Mouse (Mus musculus): ENCODE results near the gene Tmem59l. TPM values are rescaled to one million over a fixed set of nuclear protein-coding genes. Genes with fewer than 3 reads are reported as not detected.

Tmem59l gene
- polyA plus RNA-seq, 1 experiment from 2014 or later: 0.76 TPM

DNA sequence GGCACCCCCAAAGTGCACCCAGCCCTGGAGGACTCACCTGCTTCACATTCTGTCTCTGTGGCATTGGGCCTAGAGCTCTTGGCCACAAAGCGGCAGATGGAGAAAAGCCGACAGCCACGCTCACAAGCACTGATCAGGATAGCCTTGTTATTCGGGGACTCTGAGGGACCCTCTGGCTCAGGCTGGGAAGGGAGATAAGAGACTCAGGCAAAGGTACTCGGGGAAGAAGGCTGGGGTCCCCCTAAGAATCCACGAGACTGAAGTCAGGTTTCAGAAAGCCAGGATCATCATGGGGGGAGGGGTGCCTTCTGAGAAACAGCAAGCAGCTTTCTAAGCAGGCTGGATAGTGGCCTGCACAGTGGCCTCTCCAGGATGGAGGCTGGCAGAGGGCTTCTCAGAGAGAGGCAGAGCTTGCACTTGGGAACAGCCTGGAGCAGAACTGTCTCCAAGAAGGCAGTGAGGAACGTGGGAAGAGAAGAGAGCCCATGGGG lies 922 bp downstream of the Tmem59l start:
- ATAC-seq (ENCODE audit: extremely low read depth, insufficient number of reproducible peaks, low FRiP score, low TSS enrichment): no peak
- whole genome bisulfite sequencing: 28% methylated on average over 7 of the region's 7 CpGs

DNA sequence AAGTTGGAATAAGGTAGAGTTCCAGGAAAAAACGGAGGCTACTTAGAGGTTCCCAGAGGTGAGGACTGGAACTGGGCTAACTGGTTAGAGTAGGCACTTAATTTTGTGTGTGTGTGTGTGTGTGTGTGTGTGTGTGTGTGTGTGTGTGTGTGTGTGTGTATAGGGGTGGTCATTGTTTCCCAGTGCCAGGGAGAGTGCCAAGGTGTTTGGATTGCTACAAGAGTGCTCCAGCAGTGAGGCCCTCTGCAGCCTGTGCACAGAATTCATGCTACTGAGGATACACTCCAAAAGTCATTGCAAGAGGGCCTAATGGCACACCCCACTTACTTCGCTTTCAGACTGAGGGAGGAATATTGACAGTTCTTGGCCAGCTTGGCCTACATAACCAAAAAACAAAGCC lies 4.2 kb downstream of the Tmem59l start:
- Histone ChIP-seq H3K9me3 (no peaks in the 10 kb centered on the region), H3K4me3 (no peak overlapping the region), H3K27me3 (replicated peaks) (peaks cover 99% of the 10 kb centered on the region), H3K9ac (no peak overlapping the region), H3K36me3 (no peaks in the 10 kb centered on the region), H3K27ac (replicated peaks) (no peak overlapping the region), H3K4me1 (peaks cover 8% of the 10 kb centered on the region), H3K4me2 (no peak overlapping the region)
- ATAC-seq (ENCODE audit: extremely low read depth, insufficient number of reproducible peaks, low FRiP score, low TSS enrichment): no peak
- WGBS: 67% methylated on average over 2 of the region's 2 CpGs

More for the DNA sequence above, 922 bp downstream of the Tmem59l start:
- Histone ChIP-seq H3K9ac (no peak overlapping the region), H3K27ac (replicated peaks) (no peak overlapping the region), H3K9me3 (no peaks in the 10 kb centered on the region), H3K27me3 (replicated peaks) (peaks cover 100% of the 10 kb centered on the region), H3K4me1 (peaks cover 28% of the 10 kb centered on the region), H3K4me3 (no peak overlapping the region), H3K4me2 (no peak overlapping the region), H3K36me3 (no peaks in the 10 kb centered on the region)

DNA sequence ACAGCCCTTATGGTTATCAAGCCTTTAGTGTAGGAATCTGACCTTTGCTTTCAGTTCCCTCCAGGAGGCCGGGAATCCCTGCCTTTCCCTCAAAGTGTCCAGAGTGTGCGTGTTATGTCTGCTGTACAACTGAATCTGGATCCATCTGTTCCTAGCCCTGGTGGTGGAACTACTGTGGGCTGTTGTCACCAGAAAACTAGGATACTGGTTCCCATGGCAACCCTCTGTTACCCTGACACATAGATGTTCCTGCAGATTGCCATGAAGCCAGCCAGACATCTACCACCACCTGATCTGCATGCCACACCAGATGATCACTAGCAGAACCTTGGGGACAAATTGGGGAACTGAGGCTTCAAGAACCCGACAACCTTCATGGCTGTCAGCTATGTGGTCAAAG lies 5.2 kb downstream of the Tmem59l start:
- Histone ChIP-seq H3K27me3 (replicated peaks) (peaks cover 93% of the 10 kb centered on the region), H3K9ac (no peak overlapping the region)

DNA sequence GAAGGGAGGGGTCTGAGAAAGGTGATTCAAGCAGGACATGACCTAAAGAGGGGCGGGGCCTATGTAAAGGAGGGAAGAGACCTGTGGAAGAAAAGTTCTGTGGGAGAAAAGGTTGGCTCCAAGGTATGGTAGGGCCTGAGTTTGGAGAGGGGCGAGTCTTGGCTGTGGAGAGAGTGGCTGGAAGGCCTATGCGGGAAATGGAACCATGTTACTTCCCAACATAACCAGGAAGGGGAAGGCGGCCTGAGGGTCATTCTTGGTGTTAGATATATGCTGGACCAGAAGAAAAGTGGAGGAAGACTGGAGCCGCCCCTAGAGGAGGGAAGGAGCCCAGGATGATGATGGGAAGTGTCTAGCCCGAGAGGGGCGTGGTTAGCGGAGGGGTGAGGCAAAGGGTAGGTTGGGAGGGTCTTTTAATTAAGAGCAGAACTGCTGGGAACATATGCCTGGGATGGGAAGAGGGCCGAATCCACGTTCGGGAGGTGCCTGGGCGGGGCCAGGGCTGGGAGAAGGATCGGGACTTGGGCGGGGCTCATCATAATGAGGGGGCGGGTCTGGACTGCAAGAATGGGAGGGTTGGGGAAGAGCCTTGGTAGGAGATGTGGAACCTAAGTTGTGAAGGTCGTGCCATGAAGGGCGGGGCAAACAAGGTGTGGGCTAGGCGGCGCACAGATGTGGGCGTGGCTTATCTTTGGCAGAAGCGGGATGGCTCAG lies 9.7 kb downstream of the Tmem59l start:
- peaks cover 49% of the 10 kb centered on the region for H3K27me3 ChIP-seq (replicated peaks)
- H3K4me1 ChIP-seq: peaks cover 25% of the 10 kb centered on the region
- H3K9me3 ChIP-seq: no peaks in the 10 kb centered on the region
- H3K36me3 ChIP-seq: 0 out of 2 replicates have a peak, but pooled peaks cover 3% of the 10 kb centered on the region
- ATAC-seq (ENCODE audit: extremely low read depth, insufficient number of reproducible peaks, low FRiP score, low TSS enrichment): peak; percentile 30; the same call in 1 of the 2 replicates
- H3K4me2 ChIP-seq: peak overlapping the region; percentile 88
- 0 out of 2 replicates have a peak overlapping the region, but pooled peaks have one; percentile 7 for H3K27ac ChIP-seq (replicated peaks)
- WGBS: 3% methylated on average over 21 of the region's 21 CpGs
- peak overlapping the region; percentile 83 for H3K4me3 ChIP-seq
- H3K9ac ChIP-seq: peak overlapping the region; percentile 94; the same call in 1 of the 2 replicates

More for the DNA sequence above, 5.2 kb downstream of the Tmem59l start:
- H3K4me1 ChIP-seq: peaks cover 9% of the 10 kb centered on the region
- H3K4me2 ChIP-seq: no peak overlapping the region
- no peak for ATAC-seq (ENCODE audit: extremely low read depth, insufficient number of reproducible peaks, low FRiP score, low TSS enrichment)
- no peaks in the 10 kb centered on the region for H3K9me3 ChIP-seq
- no peak overlapping the region for H3K27ac ChIP-seq (replicated peaks)
- WGBS: 59% methylated on average over 3 of the region's 3 CpGs
- no peaks in the 10 kb centered on the region for H3K36me3 ChIP-seq
- H3K4me3 ChIP-seq: no peak overlapping the region

DNA sequence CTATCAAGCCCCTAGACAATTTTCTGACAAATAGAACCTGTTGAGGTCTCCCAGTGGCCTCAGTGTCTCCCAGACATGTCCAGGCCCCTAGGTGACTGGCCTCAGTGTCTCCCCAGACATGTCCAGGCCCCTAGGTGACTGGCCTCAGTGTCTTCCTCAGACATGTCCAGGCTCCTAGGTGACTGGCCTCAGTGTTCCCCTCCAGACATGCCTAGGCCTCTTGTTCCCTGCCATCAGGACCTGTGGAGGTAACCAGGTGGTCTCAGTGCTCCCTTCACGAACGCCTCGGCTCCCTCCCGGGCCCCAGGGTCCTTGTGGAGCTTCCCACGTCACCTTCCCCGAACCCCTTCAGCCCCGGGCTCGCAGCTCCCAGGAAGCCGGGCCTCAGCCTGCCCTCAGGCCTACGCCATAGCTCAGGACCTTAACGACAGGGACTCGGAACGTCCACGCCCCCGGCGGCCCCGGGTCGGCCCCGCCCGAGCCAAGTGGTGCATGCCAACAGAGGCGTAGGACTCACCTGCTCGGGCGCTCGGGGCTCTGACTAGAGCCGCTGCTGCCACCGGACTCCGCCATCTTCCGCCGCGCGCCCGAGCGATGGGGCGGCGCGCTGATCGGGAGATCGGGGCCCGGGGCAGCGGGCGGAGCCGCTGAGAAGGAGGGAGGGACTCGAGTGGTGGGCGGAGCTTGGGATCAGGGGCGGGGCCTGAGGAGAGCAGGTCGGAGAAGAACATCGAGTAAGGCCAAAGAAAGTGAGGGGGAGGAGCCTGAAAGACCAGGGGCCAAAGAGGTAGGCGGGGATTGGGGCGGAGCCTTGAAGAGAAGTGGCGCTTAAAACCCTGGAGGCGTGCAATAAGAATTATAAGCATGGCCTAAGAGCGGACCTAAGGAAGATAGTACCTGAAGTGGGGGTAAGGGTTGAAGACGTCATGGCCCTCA lies 10.6 kb downstream of the Tmem59l start, which contains the start of gene Klhl26:
Gene Klhl26, minus strand, starts transcription at position 636 of the 936 bp plus-strand sequence.
- H3K4me3 ChIP-seq: peak within 1 kb of the TSS; percentile 83
- peaks cover 40% of the 10 kb centered on the region for H3K27me3 ChIP-seq (replicated peaks)
- under 1% methylated on average over 53 of the region's 53 CpGs for WGBS
- ATAC-seq (ENCODE audit: extremely low read depth, insufficient number of reproducible peaks, low FRiP score, low TSS enrichment): peak; percentile 84
- 0 out of 2 replicates have a peak, but pooled peaks cover 3% of the 10 kb centered on the region for H3K36me3 ChIP-seq
- H3K4me2 ChIP-seq: peak within 1 kb of the TSS; percentile 88
- H3K9ac ChIP-seq: peak within 1 kb of the TSS; percentile 94
- peak within 1 kb of the TSS; percentile 67 for H3K27ac ChIP-seq (replicated peaks)
- no peaks in the 10 kb centered on the region for H3K9me3 ChIP-seq
- peaks cover 25% of the 10 kb centered on the region for H3K4me1 ChIP-seq

DNA sequence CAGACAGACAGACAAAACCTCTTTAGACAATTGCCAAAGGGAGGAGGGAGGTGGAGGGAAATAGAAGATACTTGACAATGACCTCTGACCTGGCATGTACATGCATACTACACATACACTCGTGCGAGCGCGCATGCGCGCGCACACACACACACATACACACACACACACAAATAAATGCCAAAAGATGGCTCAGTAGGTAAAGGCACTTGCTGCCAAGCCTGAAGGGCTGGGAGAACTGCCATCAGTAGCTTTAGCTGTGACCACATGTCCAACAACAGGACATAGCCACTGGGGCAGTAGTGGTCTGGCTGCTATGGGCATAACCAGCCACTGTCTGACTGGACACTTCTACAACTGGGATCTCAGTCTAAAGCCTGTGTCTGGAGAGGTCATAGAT lies 15.3 kb downstream of the Tmem59l start:
- H3K9ac ChIP-seq: no peak overlapping the region
- no peaks in the 10 kb centered on the region for H3K9me3 ChIP-seq
- no peaks in the 10 kb centered on the region for H3K27me3 ChIP-seq (replicated peaks)
- H3K27ac ChIP-seq (replicated peaks): no peak overlapping the region
- H3K4me3 ChIP-seq: no peak overlapping the region
- H3K4me1 ChIP-seq: peaks cover 53% of the 10 kb centered on the region
- WGBS: 95% methylated on average over 7 of the region's 7 CpGs
- H3K4me2 ChIP-seq: no peak overlapping the region
- no peak for ATAC-seq (ENCODE audit: extremely low read depth, insufficient number of reproducible peaks, low FRiP score, low TSS enrichment)
- 0 out of 2 replicates have a peak, but pooled peaks cover 8% of the 10 kb centered on the region for H3K36me3 ChIP-seq

DNA sequence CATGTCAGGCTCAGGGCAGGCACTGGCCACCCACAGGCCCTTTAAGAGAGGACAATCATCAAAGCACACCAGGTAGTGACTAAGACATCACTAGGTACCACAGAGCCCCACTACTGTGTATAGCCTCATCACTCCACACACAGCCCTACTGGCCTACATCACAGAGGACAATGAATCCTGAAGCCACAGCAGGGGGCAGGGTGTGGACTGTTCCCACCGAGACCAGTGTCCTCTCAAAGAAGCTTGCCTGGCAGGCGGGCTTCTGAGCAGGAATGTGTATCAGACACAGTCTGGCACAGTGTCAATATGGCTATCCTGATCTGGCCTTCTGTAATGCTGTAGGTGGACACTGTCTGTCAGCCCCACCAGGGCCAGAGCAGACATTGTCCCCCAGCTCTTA lies 17.2 kb downstream of the Tmem59l start:
- no peak overlapping the region for H3K4me3 ChIP-seq
- H3K9me3 ChIP-seq: no peaks in the 10 kb centered on the region
- 19% methylated on average over 2 of the region's 2 CpGs for WGBS
- peak overlapping the region; percentile 16; the same call in 1 of the 2 replicates for H3K4me2 ChIP-seq
- H3K27me3 ChIP-seq (replicated peaks): no peaks in the 10 kb centered on the region
- peaks cover 47% of the 10 kb centered on the region for H3K4me1 ChIP-seq
- H3K36me3 ChIP-seq: peaks cover 13% of the 10 kb centered on the region; the same call in 1 of the 2 replicates
- 0 out of 2 replicates have a peak overlapping the region, but pooled peaks have one; percentile 39 for H3K9ac ChIP-seq
- no peak for ATAC-seq (ENCODE audit: extremely low read depth, insufficient number of reproducible peaks, low FRiP score, low TSS enrichment)
- peak overlapping the region; percentile 56 for H3K27ac ChIP-seq (replicated peaks)

DNA sequence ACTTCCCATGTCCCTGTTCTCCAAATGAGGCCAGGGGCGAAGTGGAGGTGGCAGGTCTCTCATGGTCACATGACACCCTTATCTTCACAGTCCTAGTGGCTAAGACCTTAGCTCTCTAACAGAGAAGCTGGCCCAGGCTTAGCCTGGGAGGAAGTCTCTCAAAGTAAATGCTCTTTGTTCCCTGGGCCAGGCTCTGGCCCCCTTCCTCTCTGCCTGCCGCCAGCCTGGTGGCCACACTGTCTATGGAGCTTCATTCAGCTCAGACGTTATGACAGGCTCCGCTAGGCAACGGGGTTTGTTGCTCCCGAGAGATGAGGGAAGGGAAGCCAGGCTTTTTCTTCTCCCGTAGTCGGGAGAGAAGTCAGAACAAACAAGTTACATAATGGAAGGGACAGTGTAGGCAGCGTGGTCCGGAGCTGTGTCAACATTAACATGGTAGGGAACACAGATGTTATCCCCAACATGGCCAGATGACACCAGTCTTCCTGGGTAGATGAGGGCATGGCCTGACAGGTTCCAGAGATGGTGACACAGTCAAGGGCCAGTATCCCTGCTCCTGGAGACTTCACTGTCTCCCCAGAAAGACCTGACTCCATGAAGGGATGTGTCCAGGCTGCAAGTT lies 17.8 kb downstream of the Tmem59l start:
- Histone ChIP-seq H3K4me2 (peak overlapping the region; percentile 16), H3K9ac (peak overlapping the region; percentile 39; the same call in 1 of the 2 replicates), H3K4me1 (peaks cover 46% of the 10 kb centered on the region), H3K4me3 (no peak overlapping the region), H3K36me3 (peaks cover 13% of the 10 kb centered on the region; the same call in 1 of the 2 replicates), H3K9me3 (no peaks in the 10 kb centered on the region), H3K27me3 (replicated peaks) (no peaks in the 10 kb centered on the region), H3K27ac (replicated peaks) (peak overlapping the region; percentile 56)
- peak; percentile 24; the same call in 1 of the 2 replicates for ATAC-seq (ENCODE audit: extremely low read depth, insufficient number of reproducible peaks, low FRiP score, low TSS enrichment)
- WGBS: 31% methylated on average over 10 of the region's 10 CpGs

DNA sequence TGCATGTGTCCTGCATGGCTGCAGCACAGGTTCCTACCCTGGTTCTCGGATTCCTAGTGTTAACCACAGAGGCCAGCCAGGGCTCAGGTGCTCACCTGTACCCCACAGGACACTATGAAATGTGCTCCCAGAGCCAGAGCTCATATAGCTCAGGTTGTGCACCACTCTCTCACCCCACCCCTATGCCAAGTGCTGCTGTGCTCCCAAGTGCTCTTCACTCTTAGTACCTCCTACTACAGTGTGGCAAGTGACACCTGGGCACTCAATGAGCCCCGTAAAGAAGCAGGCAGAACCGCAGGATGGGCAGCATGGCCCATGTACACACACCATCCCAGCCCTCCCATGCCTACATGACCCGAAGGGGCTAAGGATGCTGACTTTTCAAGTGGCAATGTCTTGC lies 18.4 kb downstream of the Tmem59l start:
- H3K27ac ChIP-seq (replicated peaks): peak overlapping the region; percentile 56
- ATAC-seq (ENCODE audit: extremely low read depth, insufficient number of reproducible peaks, low FRiP score, low TSS enrichment): no peak
- peaks cover 47% of the 10 kb centered on the region for H3K4me1 ChIP-seq
- H3K9me3 ChIP-seq: no peaks in the 10 kb centered on the region
- no peak overlapping the region for H3K4me3 ChIP-seq
- 0 out of 2 replicates have a peak overlapping the region, but pooled peaks have one; percentile 24 for H3K9ac ChIP-seq
- H3K4me2 ChIP-seq: no peak overlapping the region
- no peaks in the 10 kb centered on the region for H3K27me3 ChIP-seq (replicated peaks)
- WGBS: 80% methylated on average over 4 of the region's 4 CpGs
- H3K36me3 ChIP-seq: peaks cover 13% of the 10 kb centered on the region; the same call in 1 of the 2 replicates

DNA sequence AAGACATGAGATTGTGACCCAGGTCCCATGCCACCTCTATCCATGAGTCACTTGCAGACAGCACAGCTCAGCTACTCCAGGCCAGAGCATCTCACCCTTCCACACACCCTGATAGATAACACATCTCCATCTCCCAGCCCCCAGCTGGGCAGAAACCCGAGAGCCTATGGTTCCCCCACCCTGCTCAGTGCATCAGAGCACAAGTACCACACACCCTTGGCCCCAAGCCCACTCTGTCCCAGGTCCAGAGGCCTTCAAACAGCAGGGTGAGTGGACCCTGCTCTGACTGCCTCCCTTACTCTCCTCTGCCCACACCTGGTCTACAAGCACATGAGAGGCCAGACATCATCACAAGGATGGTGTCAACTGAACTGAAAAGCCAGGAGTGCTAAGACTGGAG lies 19.3 kb downstream of the Tmem59l start:
- Histone ChIP-seq H3K9ac (no peak overlapping the region), H3K27me3 (replicated peaks) (no peaks in the 10 kb centered on the region), H3K4me3 (no peak overlapping the region), H3K36me3 (peaks cover 13% of the 10 kb centered on the region; the same call in 1 of the 2 replicates), H3K27ac (replicated peaks) (no peak overlapping the region), H3K4me1 (peaks cover 53% of the 10 kb centered on the region), H3K9me3 (no peaks in the 10 kb centered on the region), H3K4me2 (no peak overlapping the region)
- no peak for ATAC-seq (ENCODE audit: extremely low read depth, insufficient number of reproducible peaks, low FRiP score, low TSS enrichment)
- 42% methylated on average over 1 of the region's 1 CpGs for WGBS
